Mouse (Mus musculus) hindbrain, embryonic 11.5 days (tissue): Measurements from ENCODE around the gene Rrp1. TPM values are rescaled to one million over a fixed set of nuclear protein-coding genes. Genes with fewer than 3 reads are reported as not detected.

Experiments used
- ATAC-seq: fragments of 200-750 bp; cut with Nextera tagmentation; 2 replicates; pipeline ENCODE4 v1.8.0; 2017; ENCODE audit warnings: mild to moderate bottlenecking, moderate TSS enrichment, moderate library complexity; ENCODE audit not compliant: low FRiP score
- DNase-seq: peaks from one replicate; pipeline ENCODE4 v3.0.0-alpha.2; 2015; ENCODE audit warnings: low spot score
- H3K27ac ChIP-seq: fragments of 300-500 bp; sonication (generic); 2 replicates; pipeline ENCODE4 v1.5.1; 2014; ENCODE audit warnings: mild to moderate bottlenecking, low read depth, low read length
- H3K27me3 ChIP-seq: fragments of 300-500 bp; sonication (generic); 2 replicates; pipeline ENCODE4 v1.6.1; 2014; ENCODE audit warnings: mild to moderate bottlenecking, low read length, moderate library complexity, mixed read lengths; ENCODE audit not compliant: control insufficient read depth, insufficient read depth
- H3K36me3 ChIP-seq: fragments of 300-500 bp; sonication (generic); 2 replicates; pipeline ENCODE4 v1.6.1; 2014; ENCODE audit warnings: mild to moderate bottlenecking, low read length, moderate library complexity, mixed read lengths; ENCODE audit not compliant: control insufficient read depth, insufficient read depth
- H3K4me1 ChIP-seq: fragments of 300-500 bp; sonication (generic); replicated peaks from 2 replicates; pipeline ENCODE4 v1.6.1; 2014; ENCODE audit warnings: low read length, mixed read lengths; ENCODE audit not compliant: control insufficient read depth, insufficient read depth
- H3K4me2 ChIP-seq: fragments of 300-500 bp; sonication (generic); replicated peaks from 2 replicates; pipeline ENCODE4 v1.6.1; 2014; ENCODE audit warnings: mild to moderate bottlenecking, low read depth, low read length
- H3K4me3 ChIP-seq: fragments of 300-500 bp; sonication (generic); 2 replicates; pipeline ENCODE4 v1.5.1; 2014; ENCODE audit warnings: low read depth, low read length
- H3K9ac ChIP-seq: fragments of 300-500 bp; sonication (generic); 2 replicates; pipeline ENCODE4 v1.6.1; 2014; ENCODE audit warnings: low read depth, low read length
- H3K9me3 ChIP-seq: fragments of 300-500 bp; sonication (generic); 2 replicates; pipeline ENCODE4 v1.6.1; 2016; ENCODE audit warnings: low read length; ENCODE audit not compliant: control insufficient read depth
- WGBS: fragments of 180-500 bp; shearing (Covaris S2); extraction: QIAGEN DNeasy Blood & Tissue Kit; methylation state at CpG from one replicate; pipeline ENCODE4 v1.1.7; 2014; 5-methylcytosine and 5-hydroxymethylcytosine counted together
- polyA plus RNA-seq: library from polyadenylated mRNA; unstranded; fragments of >200 nt; fragmentation: Nextera tagmentation; extraction: Ambion mirVana; gene quantifications from 2 replicates; pipeline ENCODE4 v1.2.1, GENCODE M21; 2014

The Rrp1 gene
- polyA plus RNA-seq, 1 experiment from 2014 or later: 225 TPM

DNA sequence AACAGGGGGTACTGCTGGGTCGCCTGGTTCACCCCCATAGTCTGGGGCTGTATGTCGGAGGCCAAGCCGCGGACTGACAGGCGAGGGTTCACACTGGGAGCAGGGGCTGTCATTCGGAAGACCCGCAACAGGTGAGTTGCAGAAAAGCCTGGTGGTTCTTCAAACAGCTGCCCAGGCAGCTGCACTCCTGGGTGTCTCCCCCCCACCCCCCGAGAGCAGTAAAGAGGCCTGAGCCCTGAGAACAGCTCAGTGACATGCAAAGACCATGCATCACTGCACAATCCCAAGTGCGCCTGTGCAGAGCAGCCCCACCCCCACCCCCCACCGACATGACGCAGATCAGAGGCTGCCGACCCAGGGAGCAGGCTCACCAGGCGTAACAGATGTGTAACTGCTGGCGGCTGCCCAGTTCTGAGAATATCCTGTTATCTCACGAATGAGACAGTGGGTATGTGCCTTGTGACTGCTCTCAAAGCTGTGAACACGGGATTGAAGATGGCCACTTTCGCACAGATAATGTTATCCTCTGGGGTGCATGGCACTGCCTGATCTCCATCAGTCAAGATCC is 13.7 kb downstream of the Rrp1 start:
- Histone ChIP-seq H3K9me3 (no peaks in the 10 kb centered on the region), H3K27ac (no peak overlapping the region), H3K4me1 (peaks cover 2% of the 10 kb centered on the region; the same call in 1 of the 2 replicates), H3K4me3 (no peak overlapping the region), H3K27me3 (no peaks in the 10 kb centered on the region), H3K4me2 (no peak overlapping the region), H3K9ac (no peak overlapping the region), H3K36me3 (peaks cover 31% of the 10 kb centered on the region)
- WGBS: 36% methylated on average over 17 of the region's 17 CpGs
- DNase-seq (peak; percentile 34), ATAC-seq (no peak)

GRCm38 (mm10) chr10:78396625-78396885 is 16.3 kb downstream of the Rrp1 start:
- DNase-seq (no peak), ATAC-seq (peak; percentile 44)
- H3K4me1 ChIP-seq: peaks cover 2% of the 10 kb centered on the region; the same call in 1 of the 2 replicates
- H3K27ac ChIP-seq: no peak overlapping the region
- peaks cover 6% of the 10 kb centered on the region for H3K27me3 ChIP-seq
- 63% methylated on average over 4 of the region's 4 CpGs for WGBS
- H3K9me3 ChIP-seq: no peaks in the 10 kb centered on the region
- H3K9ac ChIP-seq: no peak overlapping the region
- H3K36me3 ChIP-seq: peaks cover 11% of the 10 kb centered on the region; the same call in 1 of the 2 replicates
- no peak overlapping the region for H3K4me3 ChIP-seq
- peak overlapping the region; percentile 14; the same call in 1 of the 2 replicates for H3K4me2 ChIP-seq

DNA sequence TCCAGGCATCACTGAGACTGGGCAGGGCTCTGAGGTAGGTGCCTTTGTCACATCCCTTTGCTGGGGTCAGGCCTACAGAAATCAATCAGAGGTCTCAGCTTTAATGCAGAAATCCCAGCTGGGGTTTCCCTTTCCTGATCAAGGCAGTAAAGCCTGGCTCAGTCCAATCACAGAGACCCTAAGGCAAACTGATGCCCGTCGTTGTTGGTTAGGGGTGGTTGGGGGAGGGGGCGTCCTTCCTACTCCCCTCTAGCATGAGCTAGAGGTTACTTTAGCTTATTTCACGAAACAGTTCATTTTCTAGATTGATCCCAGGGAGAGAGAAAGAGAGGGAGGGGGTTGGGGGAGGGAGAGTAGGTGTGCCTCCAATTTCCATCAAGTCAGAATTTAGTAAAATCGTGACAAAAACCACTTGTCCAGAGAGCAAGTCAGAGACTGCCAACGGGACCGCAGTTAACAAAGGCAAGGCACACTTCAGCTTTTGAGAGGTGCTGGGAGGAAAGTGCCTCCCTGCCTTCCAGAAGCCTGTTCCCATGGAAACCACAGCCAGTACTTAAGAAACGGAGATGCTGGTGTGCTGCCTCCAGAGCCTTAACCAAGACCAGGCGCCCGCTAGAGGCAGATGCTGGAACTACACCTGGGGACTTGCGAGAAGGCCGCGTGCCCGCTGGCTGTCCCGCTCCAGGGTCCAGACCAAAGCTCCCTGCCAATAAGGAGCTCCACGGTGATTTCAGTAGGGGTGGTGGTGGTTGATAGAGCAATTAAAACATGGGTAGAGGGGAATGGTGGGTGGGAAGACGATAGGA is 16.8 kb downstream of the Rrp1 start:
- DNase-seq: peak; percentile 100
- ATAC-seq: peak; percentile 80
- H3K4me1 ChIP-seq: peaks cover 2% of the 10 kb centered on the region; the same call in 1 of the 2 replicates
- no peaks in the 10 kb centered on the region for H3K9me3 ChIP-seq
- H3K36me3 ChIP-seq: 0 out of 2 replicates have a peak, but pooled peaks cover 7% of the 10 kb centered on the region
- peak overlapping the region; percentile 47; the same call in 1 of the 2 replicates for H3K27ac ChIP-seq
- H3K9ac ChIP-seq: no peak overlapping the region
- no peak overlapping the region for H3K4me3 ChIP-seq
- H3K4me2 ChIP-seq: peak overlapping the region; percentile 19; the same call in 1 of the 2 replicates
- 5% methylated on average over 17 of the region's 17 CpGs for WGBS
- peaks cover 11% of the 10 kb centered on the region for H3K27me3 ChIP-seq

DNA sequence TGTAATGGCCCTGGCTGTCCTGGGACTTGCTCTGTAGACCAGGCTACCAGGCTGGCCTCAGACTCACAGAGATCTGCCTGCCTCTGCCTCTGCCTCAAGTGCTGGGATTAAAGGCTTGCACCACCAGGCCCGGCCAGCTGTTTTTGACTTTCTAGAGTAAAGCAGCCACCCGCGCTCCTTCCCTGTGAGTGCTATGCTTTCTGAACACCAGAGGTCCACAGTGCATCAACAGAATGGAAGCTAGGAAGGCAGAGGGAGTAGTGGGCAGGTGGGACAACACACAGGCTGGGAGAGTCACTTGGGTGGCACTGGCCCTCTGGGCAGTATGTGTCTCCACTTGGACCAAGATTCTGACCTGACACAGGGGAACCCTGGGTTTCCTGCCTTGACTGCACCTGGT is 17.5 kb downstream of the Rrp1 start:
- DNase-seq: peak; percentile 9
- Histone ChIP-seq H3K27ac (peak overlapping the region; percentile 47; the same call in 1 of the 2 replicates), H3K27me3 (peaks cover 14% of the 10 kb centered on the region), H3K9me3 (no peaks in the 10 kb centered on the region), H3K4me2 (no peak overlapping the region), H3K4me3 (no peak overlapping the region), H3K36me3 (0 out of 2 replicates have a peak, but pooled peaks cover 2% of the 10 kb centered on the region), H3K9ac (no peak overlapping the region), H3K4me1 (peaks cover 2% of the 10 kb centered on the region; the same call in 1 of the 2 replicates)
- no peak for ATAC-seq
- 74% methylated on average over 3 of the region's 3 CpGs for WGBS

DNA sequence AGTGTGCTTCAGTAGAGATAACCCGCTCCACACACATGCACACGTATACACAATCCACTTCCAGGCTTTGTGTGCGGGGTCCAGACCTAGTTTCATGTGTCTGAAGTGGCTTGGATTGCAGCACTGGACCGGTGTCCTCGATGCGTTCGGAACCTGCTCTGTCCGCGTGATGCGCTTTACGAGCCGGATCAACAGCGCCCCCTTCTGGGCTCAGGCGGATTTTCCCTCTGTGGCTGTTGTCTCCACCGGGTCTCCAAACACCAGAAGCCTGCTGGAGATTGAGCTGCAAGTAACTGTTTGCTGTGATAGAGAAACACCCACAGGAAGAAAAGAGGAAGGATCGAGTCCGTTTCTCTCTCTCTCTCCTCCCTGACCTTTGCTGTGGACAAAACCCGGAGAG is 20.8 kb downstream of the Rrp1 start:
- Histone ChIP-seq H3K27me3 (peaks cover 17% of the 10 kb centered on the region), H3K4me1 (peaks cover 2% of the 10 kb centered on the region; the same call in 1 of the 2 replicates), H3K9ac (no peak overlapping the region), H3K27ac (no peak overlapping the region), H3K9me3 (no peaks in the 10 kb centered on the region), H3K4me2 (no peak overlapping the region), H3K36me3 (no peaks in the 10 kb centered on the region), H3K4me3 (no peak overlapping the region)
- ATAC-seq (no peak), DNase-seq (peak; percentile 85)
- 4% methylated on average over 18 of the region's 18 CpGs for WGBS

DNA sequence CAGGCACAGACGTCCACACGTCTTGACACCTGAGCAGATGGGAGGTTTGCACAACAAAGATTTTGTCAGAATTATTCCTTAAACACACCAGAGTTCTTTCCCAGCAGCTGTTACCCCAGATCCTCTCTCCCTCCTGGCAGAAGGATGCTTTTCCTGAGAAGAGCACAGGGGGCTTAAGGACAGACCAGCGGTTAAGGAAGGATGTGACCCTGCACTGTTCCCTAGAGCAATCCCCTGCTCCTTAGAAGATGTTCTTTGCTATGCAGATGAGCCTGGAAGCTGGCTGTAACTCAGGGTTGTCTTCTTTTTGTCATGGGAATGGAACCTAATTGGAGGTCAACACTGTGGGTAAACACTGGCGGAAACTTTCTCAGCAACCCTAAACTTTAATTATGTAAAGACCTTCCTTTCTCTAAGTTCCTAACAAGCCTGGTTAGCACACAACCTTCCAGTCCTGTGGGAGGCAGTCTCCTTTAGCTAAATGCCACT is 21.8 kb downstream of the Rrp1 start:
- Histone ChIP-seq H3K27ac (no peak overlapping the region), H3K4me3 (no peak overlapping the region), H3K9ac (no peak overlapping the region), H3K27me3 (peaks cover 17% of the 10 kb centered on the region), H3K4me1 (no peaks in the 10 kb centered on the region), H3K4me2 (no peak overlapping the region), H3K36me3 (no peaks in the 10 kb centered on the region), H3K9me3 (no peaks in the 10 kb centered on the region)
- ATAC-seq (no peak), DNase-seq (no peak)
- 14% methylated on average over 4 of the region's 4 CpGs for WGBS

- WGBS: 70% methylated on average over 20 of the region's 20 CpGs
- DNase-seq: no peak
- peaks cover 17% of the 10 kb centered on the region for H3K27me3 ChIP-seq
- no peak for ATAC-seq
- no peak overlapping the region for H3K4me3 ChIP-seq
- H3K4me2 ChIP-seq: no peak overlapping the region
- H3K36me3 ChIP-seq: no peaks in the 10 kb centered on the region
- H3K4me1 ChIP-seq: no peaks in the 10 kb centered on the region
- no peak overlapping the region for H3K9ac ChIP-seq
- no peaks in the 10 kb centered on the region for H3K9me3 ChIP-seq
- H3K27ac ChIP-seq: no peak overlapping the region
These were observed 24.4 kb downstream of the Rrp1 start for GRCm38 (mm10) chr10:78388216-78388980.

DNA sequence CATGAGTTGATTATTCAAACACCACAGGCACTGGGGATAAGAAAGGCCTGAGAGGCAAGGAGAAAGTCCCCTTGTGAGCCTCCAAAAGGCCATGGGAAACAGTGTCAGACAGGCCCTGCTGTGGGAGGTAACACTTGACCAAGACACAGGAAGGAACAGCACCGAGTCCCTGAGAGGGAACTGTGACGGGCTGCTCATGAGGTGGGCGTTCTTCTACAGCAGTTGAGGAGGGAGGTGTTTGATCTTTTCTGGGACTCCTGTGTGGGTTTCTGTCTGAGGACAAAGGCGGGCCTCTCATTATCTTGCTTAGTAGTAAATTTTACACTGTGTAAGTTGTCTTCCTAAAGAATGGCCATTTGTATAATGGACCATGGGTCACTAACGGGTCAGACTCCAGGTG is 27.3 kb downstream of the Rrp1 start:
- 67% methylated on average over 5 of the region's 5 CpGs for WGBS
- Histone ChIP-seq H3K4me3 (no peak overlapping the region), H3K4me2 (no peak overlapping the region), H3K9ac (no peak overlapping the region), H3K27ac (no peak overlapping the region), H3K4me1 (no peaks in the 10 kb centered on the region), H3K27me3 (peaks cover 3% of the 10 kb centered on the region), H3K36me3 (no peaks in the 10 kb centered on the region), H3K9me3 (no peaks in the 10 kb centered on the region)
- DNase-seq (no peak), ATAC-seq (no peak)
